Mouse (Mus musculus): ENCODE data around the gene Armcx5. TPM values are rescaled to one million over a fixed set of nuclear protein-coding genes. Genes with fewer than 3 reads are reported as not detected.
"Not testable (repeated sequence)": the region's sequence is repeated elsewhere in the genome, so short reads cannot be mapped to it uniquely, and the experiment has no call there.

The Armcx5 gene
- polyA plus RNA-seq, 1 experiment from 2014 or later, result 12.3 TPM

DNA sequence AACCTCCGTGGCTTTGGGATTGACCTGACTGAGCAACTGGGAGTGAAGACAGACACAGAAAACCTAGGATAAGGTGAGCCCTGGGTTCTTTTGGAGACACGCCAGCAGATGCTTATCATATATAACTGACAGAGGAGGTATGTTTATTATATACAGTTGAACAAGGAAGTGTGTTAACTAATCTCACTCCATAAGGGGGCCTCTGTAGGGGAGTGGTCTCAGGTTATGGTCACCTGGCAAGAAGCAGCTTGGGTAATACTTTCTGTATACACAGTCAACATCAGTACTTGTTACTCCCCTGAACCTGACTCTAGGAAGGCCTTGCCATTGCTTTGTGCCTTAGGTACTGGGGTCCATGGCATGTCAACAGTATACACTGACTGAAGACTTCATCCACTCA is 26.0 kb downstream of the Armcx5 start:
- H3K27me3 ChIP-seq (replicated peaks; ENCODE audit: low read depth, poor library complexity, severe bottlenecking), result peaks cover 7% of the 10 kb centered on the region; the same call in 1 of the 2 replicates
- peaks cover 4% of the 10 kb centered on the region; the same call in 1 of the 2 replicates for H3K36me3 ChIP-seq (replicated peaks)
- 84% methylated on average over 2 of the region's 2 CpGs for WGBS
- no peak for DNase-seq (ENCODE audit: low spot score)
- H3K9me3 ChIP-seq, result no peaks in the 10 kb centered on the region
- no peak overlapping the region for H3K27ac ChIP-seq (replicated peaks)
- no peak overlapping the region for H3K4me3 ChIP-seq
- no peaks in the 10 kb centered on the region for H3K4me1 ChIP-seq

DNA sequence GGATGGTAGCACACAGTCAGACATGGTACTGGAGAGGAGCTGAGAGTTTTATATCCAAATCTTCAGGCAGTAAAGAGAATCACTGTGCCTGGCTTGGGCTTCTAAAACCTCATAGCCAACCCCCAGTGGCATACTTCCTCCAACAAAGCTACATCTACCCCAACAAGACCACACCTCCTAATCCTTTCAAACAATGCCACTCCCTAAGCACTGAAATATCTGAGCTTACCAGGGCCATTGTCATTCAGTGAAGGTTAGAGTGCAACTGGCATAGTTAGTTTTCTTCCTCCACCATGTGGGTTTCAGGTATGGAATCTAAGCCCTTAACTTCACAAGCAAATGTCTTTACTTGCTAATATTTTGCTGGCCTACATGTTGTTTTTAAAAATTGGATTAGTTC is 49.0 kb downstream of the Armcx5 start:
- no peaks in the 10 kb centered on the region for H3K4me1 ChIP-seq
- no peak for DNase-seq (ENCODE audit: low spot score)
- no peak overlapping the region for H3K27ac ChIP-seq (replicated peaks)
- no peak overlapping the region for H3K4me3 ChIP-seq
- no peaks in the 10 kb centered on the region for H3K36me3 ChIP-seq (replicated peaks)
- H3K27me3 ChIP-seq (replicated peaks; ENCODE audit: low read depth, poor library complexity, severe bottlenecking), result peaks cover 5% of the 10 kb centered on the region; the same call in 1 of the 2 replicates
- H3K9me3 ChIP-seq, result no peaks in the 10 kb centered on the region

DNA sequence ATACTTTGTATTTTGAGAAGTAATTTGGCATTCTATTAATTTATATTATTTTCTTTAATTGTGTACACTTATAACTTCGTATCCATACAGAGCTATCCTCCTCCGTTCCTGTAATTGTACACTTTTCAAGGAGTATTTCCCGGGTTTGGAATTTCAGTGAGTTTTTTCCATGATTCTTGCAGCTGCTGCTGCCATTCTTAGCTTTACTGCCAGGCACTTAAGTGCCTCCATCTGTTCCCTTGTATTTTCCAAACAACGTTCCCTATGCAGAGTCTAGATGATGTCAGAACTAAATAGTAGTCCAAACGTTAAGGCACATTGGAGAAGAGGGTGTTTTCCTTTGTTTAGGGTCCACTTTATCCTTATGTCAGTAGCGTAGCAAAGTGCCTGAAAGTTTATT is 49.8 kb downstream of the Armcx5 start:
- Histone ChIP-seq H3K9me3 (no peaks in the 10 kb centered on the region), H3K4me3 (no peak overlapping the region), H3K36me3 (replicated peaks) (no peaks in the 10 kb centered on the region), H3K4me1 (no peaks in the 10 kb centered on the region), H3K27ac (replicated peaks) (no peak overlapping the region), H3K27me3 (replicated peaks; ENCODE audit: low read depth, poor library complexity, severe bottlenecking) (peaks cover 5% of the 10 kb centered on the region; the same call in 1 of the 2 replicates)
- DNase-seq (ENCODE audit: low spot score), result no peak
- WGBS, result 81% methylated on average over 6 of the region's 6 CpGs

DNA sequence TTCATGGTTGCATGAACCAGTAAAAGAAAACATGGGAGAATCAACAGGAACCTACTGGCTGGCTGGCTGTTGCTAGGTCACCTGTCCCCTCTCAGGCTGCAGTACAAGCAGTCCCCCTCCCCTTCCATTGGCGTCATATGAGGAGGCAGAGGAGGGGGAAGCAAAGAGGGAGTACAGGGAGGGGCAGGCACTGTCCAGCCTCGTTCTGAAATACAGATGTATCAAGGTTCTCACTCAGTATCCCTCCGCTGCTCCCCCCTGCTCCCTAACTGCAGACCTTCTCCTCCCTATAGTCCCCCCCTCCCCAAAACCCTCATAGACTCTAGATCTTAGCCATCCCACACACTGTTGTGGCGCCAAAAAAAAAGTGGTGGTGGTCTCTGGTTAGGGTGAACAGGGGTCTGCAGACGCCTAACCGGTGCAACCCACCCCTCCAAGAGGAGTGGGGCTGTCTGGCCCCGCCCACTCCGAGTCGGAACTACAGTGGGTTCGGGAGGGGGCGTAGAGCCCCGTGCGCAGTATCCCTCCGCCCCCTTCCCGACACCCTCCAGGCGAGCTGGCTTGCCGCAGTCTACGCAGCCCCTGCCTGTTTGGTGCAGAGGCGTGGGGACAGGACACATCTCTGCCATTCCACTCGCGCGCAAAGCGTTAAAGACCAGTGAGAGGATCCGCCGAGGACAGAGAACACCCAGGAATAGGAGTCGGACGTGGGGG is 53.2 kb downstream of the Armcx5 start:
- peaks cover 21% of the 10 kb centered on the region for H3K36me3 ChIP-seq (replicated peaks)
- peak; percentile 78 for DNase-seq (ENCODE audit: low spot score)
- peak overlapping the region; percentile 82 for H3K27ac ChIP-seq (replicated peaks)
- H3K4me1 ChIP-seq; H3K27me3 ChIP-seq (replicated peaks; ENCODE audit: low read depth, poor library complexity, severe bottlenecking); H3K9me3 ChIP-seq: not testable (repeated sequence)
- WGBS, result 19% methylated on average over 27 of the region's 27 CpGs
- H3K4me3 ChIP-seq, result peak overlapping the region; percentile 69

DNA sequence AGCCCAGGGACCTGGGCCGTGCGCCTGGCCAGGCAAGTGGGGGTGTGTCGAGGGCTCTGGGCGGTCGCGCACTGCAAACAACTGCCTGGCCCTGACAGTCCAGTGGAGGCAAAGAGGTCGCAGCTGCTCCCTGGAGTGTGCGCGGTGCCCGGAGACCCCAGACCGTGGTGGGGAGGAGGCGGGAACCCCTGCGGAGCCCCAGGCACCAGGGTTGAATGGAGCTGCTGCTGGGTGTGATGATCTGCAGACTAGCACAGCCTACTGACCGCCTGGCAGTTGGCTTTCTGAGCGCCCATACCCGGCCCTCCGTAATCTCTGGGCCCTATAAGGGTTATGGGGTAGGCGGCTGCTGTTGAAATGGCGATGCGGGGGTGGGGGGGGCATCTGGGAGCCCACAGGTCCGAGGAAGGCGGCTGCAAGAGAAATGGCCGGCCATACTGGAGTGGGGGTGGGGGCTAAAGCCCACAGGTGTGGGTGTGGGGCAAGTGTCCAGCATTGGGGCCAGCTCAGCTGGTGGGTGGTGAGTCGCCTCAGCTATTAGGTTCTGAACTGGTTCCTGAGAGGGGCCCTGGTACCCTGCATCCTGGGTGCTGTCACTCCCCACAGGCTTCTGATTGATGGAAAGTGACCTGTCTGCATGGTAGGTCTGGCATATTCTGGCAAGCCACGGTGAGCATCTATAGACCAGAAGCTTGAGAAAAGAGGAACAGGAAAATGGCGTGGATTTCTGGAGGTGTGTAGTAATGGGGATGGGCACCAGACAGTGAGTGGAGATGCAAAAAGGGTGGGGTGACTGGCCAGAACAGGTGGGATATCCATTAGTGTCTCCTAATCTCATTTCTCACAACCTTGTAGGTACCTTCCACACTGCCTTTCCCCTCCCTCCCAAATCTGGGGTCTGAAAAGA is 54.0 kb downstream of the Armcx5 start:
- Histone ChIP-seq H3K4me3 (peak overlapping the region; percentile 69), H3K27ac (replicated peaks) (peak overlapping the region; percentile 82), H3K36me3 (replicated peaks) (peaks cover 29% of the 10 kb centered on the region)
- H3K27me3 ChIP-seq (replicated peaks; ENCODE audit: low read depth, poor library complexity, severe bottlenecking); H3K4me1 ChIP-seq; H3K9me3 ChIP-seq: not testable (repeated sequence)
- WGBS, result 17% methylated on average over 26 of the region's 26 CpGs
- DNase-seq (ENCODE audit: low spot score), result peak; percentile 29

MicroRNA genes within 50 kb of the gene (microRNA counts, 519-probe panel; counts per million panel counts)
- microRNA mmu-miR-1970, result 188 counts per million, percentile 57 among the panel's probes with 10 or more counts

Small RNAs within 50 kb of the gene (microRNA-seq; reads per million reads assigned to microRNA genes)
- gene Mir1970, result not detected
- gene Mir7646, result not detected

Other genes starting within 250 kb of the Armcx5 start
- not detected in 2 replicates for gene AV320801, start 248.1 kb upstream of the Armcx5 start, polyA plus RNA-seq (2016; fragmentation: Nextera tagmentation; extraction: Ambion mirVana)
- 0.10 TPM in 1 of 2 replicates, not detected in the other for gene Nxf7, start 144.0 kb upstream of the Armcx5 start, polyA plus RNA-seq (2016; fragmentation: Nextera tagmentation; extraction: Ambion mirVana)
- 0.06 TPM in 1 of 2 replicates, not detected in the other for gene Prame, start 115.0 kb upstream of the Armcx5 start, polyA plus RNA-seq (2016; fragmentation: Nextera tagmentation; extraction: Ambion mirVana)
- gene Tcp11x2, start 48.9 kb upstream of the Armcx5 start, polyA plus RNA-seq (2016; fragmentation: Nextera tagmentation; extraction: Ambion mirVana), result 0.07 TPM in 1 of 2 replicates, not detected in the other
- gene Tmsb15a, start 17.5 kb upstream of the Armcx5 start, polyA plus RNA-seq (2016; fragmentation: Nextera tagmentation; extraction: Ambion mirVana), result not detected in 2 replicates
- 51.8 and 55.4 TPM in 2 replicates for gene Gprasp1, start within 50 bp of the Armcx5 start, polyA plus RNA-seq (2016; fragmentation: Nextera tagmentation; extraction: Ambion mirVana)
- gene Bhlhb9, start 54.9 kb downstream of the Armcx5 start, polyA plus RNA-seq (2016; fragmentation: Nextera tagmentation; extraction: Ambion mirVana), result 49.2 and 52.8 TPM in 2 replicates
- 28.7 and 31.8 TPM in 2 replicates for gene Gprasp2, start 96.3 kb downstream of the Armcx5 start, polyA plus RNA-seq (2016; fragmentation: Nextera tagmentation; extraction: Ambion mirVana)

Measured in embryonic facial prominence, embryonic 10.5 days (tissue).